ENCODE assay signal across 9 mouse cellular contexts in genomic region chr8:106603131-106603819, GRCm38 (mm10). TPM values are rescaled to one million over a fixed set of nuclear protein-coding genes. Genes with fewer than 3 reads are reported as not detected.
A peak's percentile ranks its signal among the peaks of the same experiment; 100 is the strongest.
DNase-seq lines count a peak whose midpoint lies in the region; ATAC-seq lines count a peak whose summit lies in the region.
"Had no signal": no experiment of that assay in that cellular context is flagged by ENCODE, and none has a peak within 500 bp of the region (broad histone marks: within the 10 kb centered on the region; RNA-seq: fewer than 3 reads in every experiment).

Cdh1 (plus strand) TSS chr8:106603351.

- H3K9ac ChIP-seq in heart, embryonic 13.5 days, result peak within 1 kb of the TSS; percentile 74
- peak within 1 kb of the TSS; percentile 75 for H3K9ac ChIP-seq in kidney, embryonic 16.5 days (replicated peaks; ENCODE audit: low read length)
- H3K9ac ChIP-seq in lung, embryonic 15.5 days, result peak within 1 kb of the TSS; percentile 64

- H3K9me3 ChIP-seq in heart, embryonic 10.5 days, result no peaks in the 10 kb centered on the region
- no peaks in the 10 kb centered on the region for H3K9me3 ChIP-seq in heart, embryonic 13.5 days
- H3K9me3 ChIP-seq in kidney, embryonic 16.5 days (ENCODE audit: low read length), result no peaks in the 10 kb centered on the region
- no peaks in the 10 kb centered on the region for H3K9me3 ChIP-seq in lung, embryonic 15.5 days

- H3K27me3 ChIP-seq in heart, embryonic 10.5 days (ENCODE audit: insufficient read depth, poor library complexity, severe bottlenecking), result peaks cover 79% of the 10 kb centered on the region
- H3K27me3 ChIP-seq in heart, embryonic 13.5 days (replicated peaks), result peaks cover 81% of the 10 kb centered on the region
- peaks cover 37% of the 10 kb centered on the region for H3K27me3 ChIP-seq in kidney, embryonic 16.5 days (ENCODE audit: insufficient read depth, low read length)
- peaks cover 48% of the 10 kb centered on the region for H3K27me3 ChIP-seq in lung, embryonic 15.5 days

- H3K27ac ChIP-seq in heart, embryonic 10.5 days, result peak within 1 kb of the TSS; percentile 3; the same call in 1 of the 2 replicates
- no peak within 1 kb of the TSS for H3K27ac ChIP-seq in heart, embryonic 13.5 days (replicated peaks)
- H3K27ac ChIP-seq in kidney, embryonic 16.5 days (ENCODE audit: low read length), result peak within 1 kb of the TSS; percentile 84
- peak within 1 kb of the TSS; percentile 88 for H3K27ac ChIP-seq in lung, embryonic 15.5 days

- 1% methylated on average over 53 of the region's 53 CpGs for WGBS in heart, embryonic 10.5 days
- WGBS in heart, embryonic 13.5 days, result 2% methylated on average over 51 of the region's 53 CpGs
- under 1% methylated on average over 53 of the region's 53 CpGs for WGBS in kidney, embryonic 16.5 days
- under 1% methylated on average over 53 of the region's 53 CpGs for WGBS in lung, embryonic 15.5 days

- no peak for ATAC-seq in heart, embryonic 13.5 days (ENCODE audit: extremely low read depth, insufficient number of reproducible peaks, low FRiP score, low TSS enrichment)
- peak; percentile 93 for ATAC-seq in kidney, embryonic 16.5 days (ENCODE audit: low FRiP score, low TSS enrichment)
- ATAC-seq in lung, embryonic 15.5 days (ENCODE audit: borderline replicate concordance, extremely low read depth, low FRiP score, low TSS enrichment), result peak; percentile 83

- no peak for DNase-seq in heart, embryonic 10.5 days (ENCODE audit: low spot score)
- no peak for DNase-seq in heart, adult 9 months (ENCODE audit: low spot score in 2 of 2)
- peak; percentile 48 to 56 for DNase-seq in cerebellum, postnatal 14 days
- DNase-seq in ovary, adult 18-20 months (ENCODE audit: low spot score), result peak; percentile 51
- peak; percentile 86 for DNase-seq in urinary bladder, adult 2 months (ENCODE audit: low spot score)

- peaks cover 18% of the 10 kb centered on the region for H3K4me1 ChIP-seq in heart, embryonic 10.5 days
- H3K4me1 ChIP-seq in heart, embryonic 13.5 days, result peaks cover 20% of the 10 kb centered on the region
- peaks cover 10% of the 10 kb centered on the region; the same call in 1 of the 2 replicates for H3K4me1 ChIP-seq in kidney, embryonic 16.5 days (ENCODE audit: insufficient read depth, low read length)
- H3K4me1 ChIP-seq in lung, embryonic 15.5 days, result peaks cover 19% of the 10 kb centered on the region

- H3K4me3 ChIP-seq in heart, embryonic 10.5 days, result peak within 1 kb of the TSS; percentile 69
- H3K4me3 ChIP-seq in heart, embryonic 13.5 days, result peak within 1 kb of the TSS; percentile 62
- peak within 1 kb of the TSS; percentile 62 for H3K4me3 ChIP-seq in kidney, embryonic 16.5 days (ENCODE audit: low read length)
- H3K4me3 ChIP-seq in lung, embryonic 15.5 days, result peak within 1 kb of the TSS; percentile 52
- H3K4me3 ChIP-seq: myocyte had no signal

- no peaks in the 10 kb centered on the region for H3K36me3 ChIP-seq in heart, embryonic 10.5 days
- H3K36me3 ChIP-seq in heart, embryonic 13.5 days, result no peaks in the 10 kb centered on the region
- H3K36me3 ChIP-seq in kidney, embryonic 16.5 days (ENCODE audit: insufficient read depth, low read length), result no peaks in the 10 kb centered on the region
- no peaks in the 10 kb centered on the region for H3K36me3 ChIP-seq in lung, embryonic 15.5 days

- H3K4me2 ChIP-seq in heart, embryonic 13.5 days, result peak within 1 kb of the TSS; percentile 96
- peak within 1 kb of the TSS; percentile 69 for H3K4me2 ChIP-seq in kidney, embryonic 16.5 days (replicated peaks; ENCODE audit: low read depth, low read length)
- H3K4me2 ChIP-seq in lung, embryonic 15.5 days, result peak within 1 kb of the TSS; percentile 53

RNA-seq across cellular contexts. Expression of gene Cdh1, which starts in this region (rescaled TPM):
- polyA plus RNA-seq in heart, embryonic 10.5 days (2016; fragmentation: Nextera tagmentation; extraction: Ambion mirVana), result 3.3 and 11.4 TPM in 2 replicates
- polyA plus RNA-seq in heart, embryonic 13.5 days (2015; fragmentation: Nextera tagmentation; extraction: Ambion mirVana), result 3.0 and 3.2 TPM in 2 replicates
- polyA plus RNA-seq in kidney, embryonic 16.5 days (2015; fragmentation: Nextera tagmentation; extraction: Ambion mirVana), result 104 and 108 TPM in 2 replicates
- 106 and 117 TPM in 2 replicates for polyA plus RNA-seq in lung, embryonic 15.5 days (2015; fragmentation: Nextera tagmentation; extraction: Ambion mirVana)
- 81.3 and 96.0 TPM in 2 replicates for polyA plus RNA-seq in urinary bladder, adult 2 months (2012; rRNA removed)

Comparison
In these comparisons a context has a peak if more than half of its experiments do, and no peak if none do; other contexts are left out.
1. DNase-seq: peak in cerebellum, postnatal 14 days (2 of 2), ovary, adult 18-20 months (single experiment) and urinary bladder, adult 2 months (single experiment); none in heart, embryonic 10.5 days (single experiment) and heart, adult 9 months (0 of 2).
2. Peak in every context shown above with its lines, with median percentiles within 50 percentile points of each other: H3K4me3 ChIP-seq, H3K4me2 ChIP-seq and H3K9ac ChIP-seq.